Mouse (Mus musculus) brown adipose tissue, adult 24 weeks (tissue): ENCODE measurements at regions not wholly inside any gene's neighbourhood (a gene's known extent, or its start where the extent isn't known, plus 50 kb on each side); places are given as distances from the start of the nearest gene placed in this dataset.

Source experiments
- H3K27ac ChIP-seq: fragments of 200-500 bp; replicated peaks from 2 replicates; pipeline ENCODE4 v1.5.1; 2012; ENCODE audit warnings: low read depth, mild to moderate bottlenecking, low read length
- H3K4me1 ChIP-seq: fragments of 200-500 bp; 2 replicates; pipeline ENCODE4 v1.6.1; 2012; ENCODE audit warnings: low read length, mixed read lengths; ENCODE audit not compliant: control insufficient read depth, insufficient read depth, insufficient read length
- H3K4me3 ChIP-seq: fragments of 200-500 bp; 2 replicates; pipeline ENCODE4 v1.5.1; 2012; ENCODE audit warnings: low read depth, mild to moderate bottlenecking, low read length, moderate library complexity; ENCODE audit not compliant: insufficient read depth

DNA sequence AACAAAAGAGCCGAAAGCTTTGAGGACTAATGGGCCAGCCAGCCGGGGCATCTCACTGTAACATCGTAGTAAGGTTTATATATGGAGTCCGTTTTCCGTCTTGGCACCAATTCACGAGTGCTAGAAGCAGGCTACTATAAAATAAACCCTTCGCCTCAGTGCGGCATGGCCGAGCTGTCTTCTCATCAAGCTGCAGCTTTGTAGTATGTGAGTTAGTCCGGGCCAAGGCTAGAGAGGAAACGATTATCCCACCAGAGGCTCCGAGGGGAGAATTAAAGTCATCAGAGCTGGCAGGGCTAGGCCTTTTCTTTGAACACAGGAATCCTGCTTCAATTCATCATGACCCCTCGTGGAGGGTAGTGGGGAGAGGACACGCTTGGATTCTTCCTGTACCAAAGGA is 138.9 kb upstream of the Arglu1 start:
- peak overlapping the region; percentile 23; the same call in 1 of the 2 replicates for H3K27ac ChIP-seq

DNA sequence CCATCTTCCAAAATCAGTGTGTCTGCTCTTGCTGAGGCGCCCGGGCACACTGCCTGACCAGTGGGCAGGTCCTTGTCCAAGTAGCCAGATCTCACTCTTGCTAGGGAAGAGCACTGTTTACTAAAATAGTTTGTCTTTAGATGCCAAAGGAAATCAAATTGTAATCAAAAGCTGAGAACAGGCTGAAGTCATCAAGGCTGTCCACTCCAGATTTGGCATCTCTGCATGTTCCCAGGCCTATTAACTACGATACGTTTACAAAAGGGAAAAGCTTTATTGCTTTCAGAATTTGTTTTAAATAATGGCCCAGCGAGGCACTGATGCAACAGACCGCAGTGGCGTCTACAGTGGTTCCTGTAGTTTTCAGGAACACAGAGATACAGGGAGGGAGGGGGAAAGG is 137.2 kb upstream of the Arglu1 start:
- no peak overlapping the region for H3K4me3 ChIP-seq
- H3K27ac ChIP-seq = peak overlapping the region; percentile 29
- H3K4me1 ChIP-seq = peaks cover 22% of the 10 kb centered on the region; the same call in 1 of the 2 replicates

More for the DNA sequence above, 138.9 kb upstream of the Arglu1 start:
- Histone ChIP-seq H3K4me1 (peaks cover 19% of the 10 kb centered on the region; the same call in 1 of the 2 replicates), H3K4me3 (no peak overlapping the region)

GRCm38 (mm10) chr8:8826801-8827200 is 136.5 kb upstream of the Arglu1 start:
- Histone ChIP-seq H3K4me1 (peaks cover 22% of the 10 kb centered on the region; the same call in 1 of the 2 replicates), H3K4me3 (no peak overlapping the region), H3K27ac (peak overlapping the region; percentile 67)

DNA sequence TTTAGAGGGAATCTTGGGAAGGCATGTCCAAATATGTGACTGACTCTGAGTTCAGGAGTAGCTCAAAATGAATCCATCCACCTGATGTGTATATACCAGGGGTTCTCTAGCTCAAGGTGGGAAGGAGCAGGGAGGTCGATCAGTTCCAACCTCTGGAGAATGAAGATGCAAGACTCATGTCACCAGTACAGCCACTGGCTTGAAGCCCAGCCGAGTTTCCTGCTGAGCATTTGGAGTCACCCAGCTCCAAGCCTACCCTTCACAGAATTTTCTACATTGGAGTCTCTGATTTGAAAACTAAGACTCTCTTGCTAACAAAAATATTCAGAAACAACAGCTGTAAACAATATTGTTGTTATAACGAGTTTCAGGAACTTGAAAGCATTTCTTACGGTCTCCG is 134.6 kb upstream of the Arglu1 start:
- no peak overlapping the region for H3K4me3 ChIP-seq
- peaks cover 22% of the 10 kb centered on the region; the same call in 1 of the 2 replicates for H3K4me1 ChIP-seq
- no peak overlapping the region for H3K27ac ChIP-seq

DNA sequence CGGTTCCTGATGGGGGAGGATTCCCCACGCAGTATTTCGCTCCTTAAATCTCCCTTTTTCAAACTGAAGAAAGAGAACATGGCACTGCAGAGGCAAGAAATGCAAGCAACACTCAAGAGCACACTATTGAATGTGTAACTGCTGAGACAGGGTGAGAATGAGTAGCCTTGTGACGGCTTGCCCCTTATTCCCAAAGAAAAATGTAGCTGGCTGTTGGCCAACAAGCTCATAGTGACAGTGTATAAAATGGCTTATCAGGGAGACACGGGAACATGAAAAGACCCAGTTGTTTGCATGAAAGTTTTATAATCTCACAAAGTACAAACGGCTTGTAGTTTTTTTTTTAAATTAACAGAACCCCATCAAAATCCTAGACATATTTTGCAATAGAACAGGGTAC is 130.8 kb upstream of the Arglu1 start:
- H3K4me3 ChIP-seq = no peak overlapping the region
- H3K4me1 ChIP-seq = peaks cover 6% of the 10 kb centered on the region; the same call in 1 of the 2 replicates
- no peak overlapping the region for H3K27ac ChIP-seq

DNA sequence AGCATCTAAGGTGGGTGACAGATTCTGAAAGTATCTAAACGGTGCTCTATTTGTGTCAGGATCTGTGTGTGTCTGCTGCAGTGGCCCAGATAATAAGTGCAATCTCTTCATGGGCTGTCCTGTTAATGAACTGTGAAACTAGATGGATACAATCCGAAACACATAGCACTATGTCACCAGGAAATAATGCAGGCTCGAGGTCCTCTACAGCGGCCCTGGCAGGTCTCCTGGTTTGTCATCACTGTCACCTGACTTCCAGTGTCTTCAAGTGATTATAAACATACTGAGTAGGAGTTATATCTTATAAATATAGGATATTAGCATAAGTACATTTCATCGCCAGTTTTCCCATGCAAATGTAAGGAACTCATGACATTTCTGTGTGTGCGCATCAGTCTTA is 130.3 kb upstream of the Arglu1 start:
- Histone ChIP-seq H3K4me3 (no peak overlapping the region), H3K4me1 (peaks cover 5% of the 10 kb centered on the region; the same call in 1 of the 2 replicates), H3K27ac (no peak overlapping the region)

- Histone ChIP-seq H3K4me1 (0 out of 2 replicates have a peak, but pooled peaks cover 3% of the 10 kb centered on the region), H3K4me3 (no peak overlapping the region), H3K27ac (peak overlapping the region; percentile 94)
These were observed 129.1 kb upstream of the Arglu1 start for GRCm38 (mm10) chr8:8819233-8819931.

DNA sequence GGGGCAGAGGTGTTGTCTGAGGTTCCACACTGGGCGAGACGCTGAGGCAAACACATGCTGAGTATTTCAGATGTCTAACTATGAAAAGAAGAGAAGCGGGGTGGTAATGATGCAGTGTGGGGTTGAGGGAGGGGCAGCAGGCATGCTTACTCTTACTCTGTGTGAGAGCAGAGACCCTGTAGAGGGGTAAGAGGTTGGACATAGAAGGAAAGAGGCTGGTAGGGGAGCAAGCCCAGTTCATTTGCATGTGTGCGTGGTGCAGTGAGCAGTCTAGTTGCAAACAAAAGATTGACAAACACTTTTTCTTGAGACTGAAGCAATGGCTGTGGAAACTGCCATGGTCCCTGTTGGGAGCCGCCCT is 122.5 kb upstream of the Arglu1 start:
- H3K4me3 ChIP-seq = no peak overlapping the region
- no peaks in the 10 kb centered on the region for H3K4me1 ChIP-seq
- no peak overlapping the region for H3K27ac ChIP-seq

DNA sequence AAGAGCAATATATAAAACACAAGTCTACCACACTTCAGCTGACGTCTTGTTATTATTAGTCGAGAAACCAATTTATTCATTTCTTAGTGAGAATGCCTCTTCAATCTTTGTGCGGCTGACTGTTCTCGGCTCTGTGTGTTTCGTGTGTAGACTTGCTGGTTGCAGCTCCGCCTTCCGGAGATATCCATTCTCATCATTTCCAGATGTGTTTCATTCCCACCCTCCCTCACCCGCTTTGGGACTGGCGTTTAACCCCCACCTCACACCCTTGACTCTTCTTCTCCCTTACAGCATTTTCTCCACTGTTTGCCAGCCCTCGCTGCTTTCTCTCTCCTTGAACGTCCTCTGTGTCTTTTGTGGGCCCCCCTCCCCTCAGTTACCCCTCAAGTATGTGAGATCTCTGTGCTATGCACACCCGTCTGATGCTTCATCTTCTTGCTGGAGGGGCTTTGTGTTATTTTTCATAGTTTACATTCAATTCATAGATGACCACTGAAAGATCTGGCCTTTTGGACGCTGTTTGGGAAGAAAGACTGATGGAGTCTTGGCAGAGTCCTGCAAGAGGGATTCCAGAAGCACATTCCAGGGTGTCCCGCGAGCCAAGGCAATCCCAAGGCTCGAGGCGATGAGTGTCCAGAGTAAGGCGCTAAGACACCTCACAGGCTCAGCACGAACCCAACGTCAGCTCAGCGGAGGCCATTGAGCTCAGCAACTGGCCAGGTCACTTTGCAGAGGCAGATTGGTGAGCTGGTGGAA is 121.9 kb upstream of the Arglu1 start:
- Histone ChIP-seq H3K27ac (no peak overlapping the region), H3K4me3 (no peak overlapping the region; the same call in 1 of the 2 replicates), H3K4me1 (no peaks in the 10 kb centered on the region)

GRCm38 (mm10) chr8:8810928-8811327 is 120.6 kb upstream of the Arglu1 start:
- Histone ChIP-seq H3K27ac (no peak overlapping the region), H3K4me1 (no peaks in the 10 kb centered on the region), H3K4me3 (no peak overlapping the region)

DNA sequence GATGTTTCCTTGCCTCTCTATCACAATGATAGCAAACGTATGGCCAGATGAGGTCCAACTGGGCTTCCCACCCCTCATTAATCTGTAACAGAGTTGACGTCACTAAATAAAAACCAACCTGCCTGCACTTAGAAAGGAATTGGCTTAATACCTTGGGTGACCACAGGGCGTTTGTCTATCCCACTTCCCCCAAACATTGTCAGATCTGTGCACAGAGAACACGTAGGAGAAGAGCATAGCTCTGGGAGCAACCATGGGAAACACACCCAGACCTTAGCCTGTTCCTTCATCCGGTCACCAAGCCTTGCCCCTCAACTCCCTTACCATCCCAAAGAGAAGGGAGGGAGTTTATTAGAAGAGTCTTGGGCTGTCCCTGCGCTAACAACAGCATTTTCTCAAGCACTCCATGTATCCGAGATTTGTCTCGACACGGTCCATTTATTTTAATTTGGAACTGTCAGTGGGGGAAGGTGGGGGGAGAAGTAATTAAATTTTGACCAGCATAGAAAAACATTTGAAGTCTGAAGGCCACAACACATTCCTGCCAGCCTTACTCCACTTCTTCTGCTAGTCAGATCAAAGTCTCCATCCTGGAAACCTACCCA is 119.6 kb upstream of the Arglu1 start:
- Histone ChIP-seq H3K4me1 (no peaks in the 10 kb centered on the region), H3K27ac (no peak overlapping the region), H3K4me3 (no peak overlapping the region)

DNA sequence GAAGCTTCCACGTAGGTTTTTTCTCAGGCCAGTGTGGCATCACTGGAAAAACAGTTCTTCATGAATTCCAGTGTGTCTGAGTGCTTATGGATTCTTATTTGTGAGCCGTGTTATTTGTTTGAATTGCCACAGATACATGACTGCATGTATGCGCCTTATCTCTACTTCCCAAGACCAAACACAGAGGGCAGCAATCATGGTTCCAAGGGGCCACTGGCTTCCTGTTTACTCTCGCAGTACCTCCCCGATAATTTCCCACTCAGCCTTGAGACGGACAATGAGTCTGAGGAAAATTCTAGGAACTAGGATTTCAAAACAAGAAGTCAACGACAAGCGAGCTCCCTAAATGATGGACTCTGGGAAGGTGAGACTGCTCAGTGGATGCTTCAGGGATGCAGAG is 119.0 kb upstream of the Arglu1 start:
- Histone ChIP-seq H3K27ac (no peak overlapping the region), H3K4me1 (no peaks in the 10 kb centered on the region), H3K4me3 (no peak overlapping the region)

DNA sequence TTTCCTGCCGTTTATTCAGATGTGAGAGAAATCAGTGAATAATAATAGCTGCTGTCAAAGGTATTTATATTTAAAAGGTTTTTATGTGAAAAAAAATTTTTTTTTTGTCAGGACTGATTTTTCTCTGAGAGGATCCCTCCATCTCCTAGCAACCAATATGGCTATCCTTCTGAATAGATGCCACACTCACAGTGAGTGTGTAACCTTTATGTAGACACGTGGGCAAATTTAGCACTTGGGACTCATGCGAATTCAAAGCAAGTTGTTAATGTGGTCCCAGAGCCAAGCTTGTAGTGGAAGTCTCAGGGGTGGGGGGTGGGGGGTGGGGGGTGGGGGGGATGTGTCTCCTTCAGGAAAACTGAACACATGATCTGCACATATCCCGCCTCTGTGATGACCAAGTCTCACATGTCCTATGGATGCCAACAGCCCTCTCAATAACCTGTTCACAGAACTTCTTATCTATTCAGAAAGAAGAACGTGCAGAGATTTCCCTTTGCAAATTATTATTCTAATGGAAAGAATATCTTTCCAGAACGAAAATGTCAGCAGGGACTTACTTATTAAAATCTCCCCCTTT is 112.5 kb upstream of the Arglu1 start:
- H3K4me1 ChIP-seq = peaks cover 7% of the 10 kb centered on the region
- no peak overlapping the region for H3K27ac ChIP-seq
- no peak overlapping the region for H3K4me3 ChIP-seq

DNA sequence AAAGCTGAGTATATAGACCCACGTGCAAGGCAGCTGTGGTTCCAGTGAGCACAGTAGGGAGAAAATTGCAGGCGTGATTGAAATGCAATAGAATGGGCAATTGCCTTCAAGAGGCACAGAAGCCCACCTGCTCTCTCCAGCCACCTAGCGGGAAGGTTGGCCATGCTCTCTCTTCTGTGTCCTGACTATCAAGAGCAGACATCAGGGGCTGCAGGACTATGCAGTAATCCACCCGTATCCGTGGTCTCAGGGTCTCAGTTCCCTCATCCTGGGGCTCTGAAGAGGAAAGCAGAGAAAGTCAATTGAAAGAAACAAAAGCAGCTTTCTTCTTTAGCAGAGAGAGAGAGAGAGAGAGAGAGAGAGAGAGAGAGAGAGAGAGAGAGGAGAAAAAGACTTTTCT is 112.0 kb upstream of the Arglu1 start:
- peaks cover 7% of the 10 kb centered on the region for H3K4me1 ChIP-seq
- H3K4me3 ChIP-seq = no peak overlapping the region
- no peak overlapping the region for H3K27ac ChIP-seq

- Histone ChIP-seq H3K4me1 (peaks cover 7% of the 10 kb centered on the region), H3K4me3 (no peak overlapping the region), H3K27ac (peak overlapping the region; percentile 68; the same call in 1 of the 2 replicates)
These were observed 111.3 kb upstream of the Arglu1 start for GRCm38 (mm10) chr8:8801578-8801977.
